Mouse (Mus musculus): ENCODE measurements around the gene Figla. TPM values are rescaled to one million over a fixed set of nuclear protein-coding genes. Genes with fewer than 3 reads are reported as not detected.

Gene Figla
- total RNA-seq, 4 experiments from 2014 or later: not detected

GRCm38 (mm10) chr6:86067145-86067544, 51.2 kb downstream of the Figla start:
- peak in 1 of 2 experiments; percentile 61 for DNase-seq (ENCODE audit: low spot score in 2 of 2)

GRCm38 (mm10) chr6:86069009-86069408, 53.0 kb downstream of the Figla start:
- no peak for DNase-seq (ENCODE audit: low spot score in 2 of 2)

- DNase-seq (ENCODE audit: low spot score in 2 of 2): no peak
Observed at GRCm38 (mm10) chr6:86069856-86070255, 53.9 kb downstream of the Figla start.

GRCm38 (mm10) chr6:86070277-86070676, 54.3 kb downstream of the Figla start:
- no peak for DNase-seq (ENCODE audit: low spot score in 2 of 2)

Other genes starting within 250 kb of the Figla start
- gene Nat8f6, start 195.2 kb upstream of the Figla start, total RNA-seq (2022): 1 to 10 TPM in 3 of 4 experiments, under 1 TPM in 1; 0.80 to 4.6 (median 2.4) TPM
- gene Nat8f5, start 195.2 kb upstream of the Figla start, total RNA-seq (2022): 1 to 10 TPM; 4.1 to 6.0 (median 4.7) TPM
- gene Nat8, start 184.1 kb upstream of the Figla start, total RNA-seq (2022): 1 to 10 TPM; 3.5 to 6.1 (median 4.8) TPM
- gene Nat8f2, start 147.0 kb upstream of the Figla start, total RNA-seq (2022): 1 to 10 TPM; 2.4 to 3.7 (median 3.4) TPM
- 1 to 10 TPM; 6.9 to 8.3 (median 7.7) TPM for gene Nat8f4, start 111.3 kb upstream of the Figla start, total RNA-seq (2022)
- 10 to 100 TPM; 61.0 to 72.7 (median 62.6) TPM for gene Tprkb, start 104.3 kb upstream of the Figla start, total RNA-seq (2022)
- 10 to 100 TPM; 21.8 to 24.5 (median 22.0) TPM for gene Nat8f1, start 100.5 kb upstream of the Figla start, total RNA-seq (2022)
- 10 to 100 TPM; 56.1 to 65.9 (median 61.6) TPM for gene Dusp11, start 54.5 kb upstream of the Figla start, total RNA-seq (2022)
- gene Add2, start 12.5 kb downstream of the Figla start, total RNA-seq (2022): 100 to 1,000 TPM; 200 to 222 (median 215) TPM
- 10 to 100 TPM; 27.1 to 30.1 (median 29.1) TPM for gene Tgfa, start 179.1 kb downstream of the Figla start, total RNA-seq (2022)

Data from left cerebral cortex, adult 8-10 months (tissue).